Mouse (Mus musculus): ENCODE results near the gene Gm3435. TPM values are rescaled to one million over a fixed set of nuclear protein-coding genes. Genes with fewer than 3 reads are reported as not detected.
"Not testable (repeated sequence)": the region's sequence is repeated elsewhere in the genome, so short reads cannot be mapped to it uniquely, and the experiment has no call there.

Gm3435 gene
- polyA plus RNA-seq, 1 experiment: 3.7 TPM

- not testable (repeated sequence) for H3K4me1 ChIP-seq (ENCODE audit: control insufficient read depth, insufficient read depth, low read length); H3K36me3 ChIP-seq (ENCODE audit: control insufficient read depth, insufficient read depth, low read length); H3K27ac ChIP-seq (ENCODE audit: insufficient read depth, low read depth, low read length); H3K27me3 ChIP-seq (replicated peaks; ENCODE audit: control insufficient read depth, insufficient read depth, low read length); H3K4me3 ChIP-seq (ENCODE audit: insufficient read depth, low read depth, low read length)
- peak; percentile 46 for DNase-seq
- 5% methylated on average over 4 of the region's 56 CpGs for WGBS
Observed at GRCm38 (mm10) chr17:15041175-15041729, 31.3 kb downstream of the Gm3435 start, which contains the start of the genes Ermard, Tcte3 and Gm3448. TSS of gene Ermard (plus strand) at chr17:15041208. TSS of gene Tcte3 (minus strand) at chr17:15041488. TSS of gene Gm3448 (minus strand) at chr17:15041537.

GRCm38 (mm10) chr17:15050338-15050737, 40.4 kb downstream of the Gm3435 start:
- H3K27me3 ChIP-seq (replicated peaks; ENCODE audit: control insufficient read depth, insufficient read depth, low read length); H3K4me3 ChIP-seq (ENCODE audit: insufficient read depth, low read depth, low read length); H3K36me3 ChIP-seq (ENCODE audit: control insufficient read depth, insufficient read depth, low read length); H3K4me1 ChIP-seq (ENCODE audit: control insufficient read depth, insufficient read depth, low read length); H3K27ac ChIP-seq (ENCODE audit: insufficient read depth, low read depth, low read length); DNase-seq: not testable (repeated sequence)
- no CpG with 5 or more reads among the region's 1 CpGs for WGBS

GRCm38 (mm10) chr17:15052766-15053165, 42.8 kb downstream of the Gm3435 start:
- not testable (repeated sequence) for H3K27me3 ChIP-seq (replicated peaks; ENCODE audit: control insufficient read depth, insufficient read depth, low read length); H3K27ac ChIP-seq (ENCODE audit: insufficient read depth, low read depth, low read length); H3K4me1 ChIP-seq (ENCODE audit: control insufficient read depth, insufficient read depth, low read length); H3K36me3 ChIP-seq (ENCODE audit: control insufficient read depth, insufficient read depth, low read length); DNase-seq; H3K4me3 ChIP-seq (ENCODE audit: insufficient read depth, low read depth, low read length)
- WGBS: 89% methylated on average over 1 of the region's 1 CpGs

GRCm38 (mm10) chr17:15053183-15053828, 43.3 kb downstream of the Gm3435 start:
- not testable (repeated sequence) for H3K27me3 ChIP-seq (replicated peaks; ENCODE audit: control insufficient read depth, insufficient read depth, low read length); DNase-seq; H3K4me3 ChIP-seq (ENCODE audit: insufficient read depth, low read depth, low read length); H3K27ac ChIP-seq (ENCODE audit: insufficient read depth, low read depth, low read length); H3K36me3 ChIP-seq (ENCODE audit: control insufficient read depth, insufficient read depth, low read length); H3K4me1 ChIP-seq (ENCODE audit: control insufficient read depth, insufficient read depth, low read length)
- 96% methylated on average over 6 of the region's 8 CpGs for WGBS

- DNase-seq; H3K36me3 ChIP-seq (ENCODE audit: control insufficient read depth, insufficient read depth, low read length); H3K4me1 ChIP-seq (ENCODE audit: control insufficient read depth, insufficient read depth, low read length); H3K27ac ChIP-seq (ENCODE audit: insufficient read depth, low read depth, low read length); H3K4me3 ChIP-seq (ENCODE audit: insufficient read depth, low read depth, low read length); H3K27me3 ChIP-seq (replicated peaks; ENCODE audit: control insufficient read depth, insufficient read depth, low read length): not testable (repeated sequence)
- 85% methylated on average over 13 of the region's 13 CpGs for WGBS
Observed at GRCm38 (mm10) chr17:15053829-15054200, 43.8 kb downstream of the Gm3435 start.

- WGBS: 78% methylated on average over 4 of the region's 4 CpGs
- peaks cover 2% of the 10 kb centered on the region for H3K36me3 ChIP-seq (ENCODE audit: control insufficient read depth, insufficient read depth, low read length)
Observed at GRCm38 (mm10) chr17:15055925-15056324, 45.9 kb downstream of the Gm3435 start.

GRCm38 (mm10) chr17:15058161-15058591, 48.2 kb downstream of the Gm3435 start:
- TF ChIP-seq POLR2A (IDR thresholded peaks at IDR 0.05; ENCODE audit: low read depth, low read length): no peak
- TF ChIP-seq CTCF (conservative IDR thresholded peaks at IDR 0.05; ENCODE audit: insufficient read depth, insufficient read length, low read depth, low read length): no peak
- H3K27me3 ChIP-seq (replicated peaks; ENCODE audit: control insufficient read depth, insufficient read depth, low read length): no peaks in the 10 kb centered on the region
- H3K4me3 ChIP-seq (ENCODE audit: insufficient read depth, low read depth, low read length): no peak overlapping the region
- no peak for DNase-seq
- peaks cover 2% of the 10 kb centered on the region for H3K36me3 ChIP-seq (ENCODE audit: control insufficient read depth, insufficient read depth, low read length)
- no peaks in the 10 kb centered on the region for H3K4me1 ChIP-seq (ENCODE audit: control insufficient read depth, insufficient read depth, low read length)
- 72% methylated on average over 5 of the region's 5 CpGs for WGBS
- no peak overlapping the region for H3K27ac ChIP-seq (ENCODE audit: insufficient read depth, low read depth, low read length)

More at GRCm38 (mm10) chr17:15055925-15056324, 45.9 kb downstream of the Gm3435 start:
- H3K27ac ChIP-seq (ENCODE audit: insufficient read depth, low read depth, low read length): no peak overlapping the region
- TF ChIP-seq POLR2A (IDR thresholded peaks at IDR 0.05; ENCODE audit: low read depth, low read length) (no peak), CTCF (conservative IDR thresholded peaks at IDR 0.05; ENCODE audit: insufficient read depth, insufficient read length, low read depth, low read length) (no peak)
- no peak overlapping the region for H3K4me3 ChIP-seq (ENCODE audit: insufficient read depth, low read depth, low read length)
- no peaks in the 10 kb centered on the region for H3K27me3 ChIP-seq (replicated peaks; ENCODE audit: control insufficient read depth, insufficient read depth, low read length)
- no peaks in the 10 kb centered on the region for H3K4me1 ChIP-seq (ENCODE audit: control insufficient read depth, insufficient read depth, low read length)
- DNase-seq: no peak

GRCm38 (mm10) chr17:15059646-15060045, 49.7 kb downstream of the Gm3435 start:
- 83% methylated on average over 14 of the region's 14 CpGs for WGBS
- no peak for TF ChIP-seq CTCF (conservative IDR thresholded peaks at IDR 0.05; ENCODE audit: insufficient read depth, insufficient read length, low read depth, low read length)
- Histone ChIP-seq H3K36me3 (ENCODE audit: control insufficient read depth, insufficient read depth, low read length) (peaks cover 2% of the 10 kb centered on the region), H3K27ac (ENCODE audit: insufficient read depth, low read depth, low read length) (no peak overlapping the region), H3K4me3 (ENCODE audit: insufficient read depth, low read depth, low read length) (no peak overlapping the region), H3K27me3 (replicated peaks; ENCODE audit: control insufficient read depth, insufficient read depth, low read length) (no peaks in the 10 kb centered on the region), H3K4me1 (ENCODE audit: control insufficient read depth, insufficient read depth, low read length) (no peaks in the 10 kb centered on the region)
- no peak for DNase-seq
